In genomic region chr7:140991117-140991689, GRCm38 (mm10) we compare ENCODE assay signal across 23 mouse cellular contexts. TPM values are rescaled to one million over a fixed set of nuclear protein-coding genes. Genes with fewer than 3 reads are reported as not detected.
DNase-seq lines count a peak whose midpoint lies in the region; ATAC-seq and TF ChIP-seq lines count a peak whose summit lies in the region.
"Had no signal": no experiment of that assay in that cellular context is flagged by ENCODE, and none has a peak within 500 bp of the region (broad histone marks: within the 10 kb centered on the region; RNA-seq: fewer than 3 reads in every experiment).

No protein-coding gene starts in this region.

- no peaks in the 10 kb centered on the region for H3K36me3 ChIP-seq in ES-E14 (ENCODE audit: control insufficient read depth, insufficient read depth, low read length, poor library complexity, severe bottlenecking)
- H3K36me3 ChIP-seq in limb, embryonic 10.5 days, result no peaks in the 10 kb centered on the region
- no peaks in the 10 kb centered on the region for H3K36me3 ChIP-seq in hindbrain, embryonic 12.5 days
- H3K36me3 ChIP-seq in heart, embryonic 10.5 days, result no peaks in the 10 kb centered on the region
- H3K36me3 ChIP-seq: embryonic facial prominence, embryonic 10.5 days; G1E; limb, embryonic 15.5 days; midbrain, embryonic 15.5 days had no signal

- peak; percentile 39 for ATAC-seq in CD4-positive, CD25-positive, alpha-beta regulatory T cell, adult 4 months
- no peak for ATAC-seq in hindbrain, embryonic 12.5 days (ENCODE audit: low FRiP score)
- ATAC-seq: forebrain, postnatal 0 days; hindbrain, postnatal 0 days; midbrain, embryonic 15.5 days had no signal

- in situ Hi-C loops in ES-E14 (cut with MboI; ENCODE audit: low sequenced_read_pairs in 2 of 2, unreplicated experiment in 2 of 2), result no loop called here

- peak overlapping the region; percentile 36; the same call in 1 of the 2 replicates for H3K9ac ChIP-seq in ES-E14 (ENCODE audit: insufficient read depth, low read depth, low read length, poor library complexity, severe bottlenecking)
- no peak overlapping the region for H3K9ac ChIP-seq in hindbrain, embryonic 12.5 days
- H3K9ac ChIP-seq: forebrain, postnatal 0 days; limb, embryonic 15.5 days; midbrain, embryonic 15.5 days had no signal

- H3K4me2 ChIP-seq in hindbrain, embryonic 12.5 days (replicated peaks), result no peak overlapping the region
- H3K4me2 ChIP-seq: limb, embryonic 15.5 days; midbrain, embryonic 15.5 days had no signal

- no peaks in the 10 kb centered on the region for H3K9me3 ChIP-seq in ES-E14 (ENCODE audit: control insufficient read depth, insufficient read depth, low read depth, low read length)
- H3K9me3 ChIP-seq in limb, embryonic 10.5 days (replicated peaks), result no peaks in the 10 kb centered on the region
- no peaks in the 10 kb centered on the region for H3K9me3 ChIP-seq in hindbrain, embryonic 12.5 days (replicated peaks)
- H3K9me3 ChIP-seq in heart, embryonic 10.5 days, result no peaks in the 10 kb centered on the region
- H3K9me3 ChIP-seq: embryonic facial prominence, embryonic 10.5 days; G1E; limb, embryonic 15.5 days; midbrain, embryonic 15.5 days had no signal

- no peaks in the 10 kb centered on the region for H3K27me3 ChIP-seq in limb, embryonic 10.5 days (ENCODE audit: low read depth, poor library complexity, severe bottlenecking)
- H3K27me3 ChIP-seq in hindbrain, embryonic 12.5 days, result no peaks in the 10 kb centered on the region
- H3K27me3 ChIP-seq in heart, embryonic 10.5 days (ENCODE audit: insufficient read depth, poor library complexity, severe bottlenecking), result peaks cover 16% of the 10 kb centered on the region; the same call in 1 of the 2 replicates
- H3K27me3 ChIP-seq: limb, embryonic 15.5 days; midbrain, embryonic 15.5 days had no signal

- DNase-seq in ES-E14 (ENCODE audit: low read depth, low spot score), result no peak
- DNase-seq in limb, embryonic 10.5 days (ENCODE audit: low spot score), result no peak
- DNase-seq in naive thymus-derived CD4-positive, alpha-beta T cell, adult 2 months (ENCODE audit: low read depth), result peak; percentile 24
- no peak for DNase-seq in embryo, embryonic 10 days (ENCODE audit: low spot score)
- no peak for DNase-seq in heart, embryonic 10.5 days (ENCODE audit: low spot score)
- DNase-seq: adrenal gland, postnatal 14 days; cerebellum, postnatal 14 days; forebrain, postnatal 0 days; heart, adult 2 months; heart, postnatal 10 days; lung, postnatal 36 days; right cerebral cortex, postnatal 14 days; thymus, adult 18-20 months had no signal

- H3K4me1 ChIP-seq in ES-E14 (ENCODE audit: control insufficient read depth in 2 of 2, insufficient read depth in 2 of 2, low read length in 2 of 2, poor library complexity in 1 of 2), result peaks cover 7 to 33% of the 10 kb centered on the region in 2 experiments
- peaks cover 16% of the 10 kb centered on the region for H3K4me1 ChIP-seq in limb, embryonic 10.5 days
- H3K4me1 ChIP-seq in hindbrain, embryonic 12.5 days, result no peaks in the 10 kb centered on the region
- peaks cover 3% of the 10 kb centered on the region; the same call in 1 of the 2 replicates for H3K4me1 ChIP-seq in heart, embryonic 10.5 days
- H3K4me1 ChIP-seq: midbrain, embryonic 15.5 days had no signal

- H3K4me3 ChIP-seq in ES-E14 (ENCODE audit: insufficient read depth in 1 of 2, low read depth in 1 of 2, low read length in 2 of 2, poor library complexity in 1 of 2, severe bottlenecking in 1 of 2), result no peak overlapping the region
- H3K4me3 ChIP-seq in limb, embryonic 10.5 days, result no peak overlapping the region
- no peak overlapping the region for H3K4me3 ChIP-seq in hindbrain, embryonic 12.5 days
- H3K4me3 ChIP-seq in heart, embryonic 10.5 days, result no peak overlapping the region
- H3K4me3 ChIP-seq: embryonic facial prominence, embryonic 10.5 days; erythroblast, embryonic 14.5 days; heart, adult 2 months; limb, embryonic 15.5 days; midbrain, embryonic 15.5 days had no signal

- 85% methylated on average over 14 of the region's 14 CpGs for WGBS in limb, embryonic 10.5 days
- WGBS in hindbrain, embryonic 12.5 days, result 84% methylated on average over 14 of the region's 14 CpGs
- WGBS in heart, embryonic 10.5 days, result 71% methylated on average over 14 of the region's 14 CpGs

- no peak overlapping the region; the same call in 1 of the 2 replicates for H3K27ac ChIP-seq in ES-E14 (ENCODE audit: insufficient read depth, low read depth, low read length, poor library complexity, severe bottlenecking)
- peak overlapping the region; percentile 56; the same call in 1 of the 2 replicates for H3K27ac ChIP-seq in limb, embryonic 10.5 days
- H3K27ac ChIP-seq in hindbrain, embryonic 12.5 days, result no peak overlapping the region
- H3K27ac ChIP-seq in heart, embryonic 10.5 days, result no peak overlapping the region
- H3K27ac ChIP-seq: embryonic facial prominence, embryonic 10.5 days; heart, adult 2 months; hindbrain, postnatal 0 days; limb, embryonic 15.5 days; midbrain, embryonic 15.5 days had no signal

TF ChIP-seq in ES-E14, 5 proteins besides CTCF, POLR2A, EP300 and RAD21:
- TF ChIP-seq ZNF384 (IDR thresholded peaks at IDR 0.05; ENCODE audit: low read depth, low read length) (no peak), MAFK (IDR thresholded peaks at IDR 0.05; ENCODE audit: insufficient read depth, low read depth, low read length) (no peak), ZC3H11A (IDR thresholded peaks at IDR 0.05; ENCODE audit: borderline replicate concordance, low read depth, low read length) (no peak), HCFC1 (IDR thresholded peaks at IDR 0.05; ENCODE audit: borderline replicate concordance, insufficient read depth, low read length) (no peak), CHD2 (IDR thresholded peaks at IDR 0.05; ENCODE audit: low read depth, low read length) (no peak)
TF ChIP-seq in ES-E14: peak in this region for 0.

RNA-seq across cellular contexts. Expression of gene Ifitm3, which starts 19.4 kb away (rescaled TPM):
- 1 to 10 TPM; 2.9 to 4.4 TPM for polyA plus RNA-seq in CD4-positive, CD25-positive, alpha-beta regulatory T cell, adult 4 months (2017; shearing (Covaris generic))
- 353 and 601 TPM in 2 replicates for total RNA-seq in ES-E14 (2012; rRNA removed)
- polyA plus RNA-seq in limb, embryonic 10.5 days (2016; fragmentation: Nextera tagmentation; extraction: Ambion mirVana), result 54.0 and 56.4 TPM in 2 replicates
- 22.5 and 26.0 TPM in 2 replicates for polyA plus RNA-seq in hindbrain, embryonic 12.5 days (2016; fragmentation: Nextera tagmentation; extraction: Ambion mirVana)
- polyA plus RNA-seq in heart, embryonic 10.5 days (2016; fragmentation: Nextera tagmentation; extraction: Ambion mirVana), result 24.5 and 32.7 TPM in 2 replicates
- total RNA-seq: G1E had no signal
- polyA plus RNA-seq: G1E had no signal

RNA-seq across cellular contexts. Expression of gene Ifitm1, which starts 24.2 kb away (rescaled TPM):
- not detected for polyA plus RNA-seq in CD4-positive, CD25-positive, alpha-beta regulatory T cell, adult 4 months (2017; shearing (Covaris generic))
- total RNA-seq in ES-E14 (2012; rRNA removed), result 274 and 585 TPM in 2 replicates
- 27.9 and 43.1 TPM in 2 replicates for polyA plus RNA-seq in limb, embryonic 10.5 days (2016; fragmentation: Nextera tagmentation; extraction: Ambion mirVana)
- 8.8 and 9.1 TPM in 2 replicates for polyA plus RNA-seq in hindbrain, embryonic 12.5 days (2016; fragmentation: Nextera tagmentation; extraction: Ambion mirVana)
- polyA plus RNA-seq in heart, embryonic 10.5 days (2016; fragmentation: Nextera tagmentation; extraction: Ambion mirVana), result 3.6 and 12.5 TPM in 2 replicates
- polyA plus RNA-seq: G1E had no signal

RNA-seq across cellular contexts. Expression of gene Ifitm6, which starts 26.5 kb away (rescaled TPM):
- polyA plus RNA-seq in CD4-positive, CD25-positive, alpha-beta regulatory T cell, adult 4 months (2017; shearing (Covaris generic)), result not detected
- total RNA-seq in ES-E14 (2012; rRNA removed), result 0.36 TPM in 1 of 2 replicates, not detected in the other
- 0.31 TPM in 1 of 2 replicates, not detected in the other for polyA plus RNA-seq in limb, embryonic 10.5 days (2016; fragmentation: Nextera tagmentation; extraction: Ambion mirVana)
- polyA plus RNA-seq in hindbrain, embryonic 12.5 days (2016; fragmentation: Nextera tagmentation; extraction: Ambion mirVana), result not detected in 2 replicates
- polyA plus RNA-seq in heart, embryonic 10.5 days (2016; fragmentation: Nextera tagmentation; extraction: Ambion mirVana), result not detected in 2 replicates
- total RNA-seq: G1E; gastrocnemius, adult 8-10 months had no signal
- polyA plus RNA-seq: embryonic facial prominence, embryonic 10.5 days; erythroblast, embryonic 14.5 days; G1E had no signal

RNA-seq across cellular contexts. Expression of gene Ifitm2, which starts 35.4 kb away (rescaled TPM):
- polyA plus RNA-seq in CD4-positive, CD25-positive, alpha-beta regulatory T cell, adult 4 months (2017; shearing (Covaris generic)), result 10 to 100 TPM; 39.6 to 46.5 TPM
- total RNA-seq in ES-E14 (2012; rRNA removed), result 679 and 1,158 TPM in 2 replicates
- polyA plus RNA-seq in limb, embryonic 10.5 days (2016; fragmentation: Nextera tagmentation; extraction: Ambion mirVana), result 904 and 922 TPM in 2 replicates
- 326 and 340 TPM in 2 replicates for polyA plus RNA-seq in hindbrain, embryonic 12.5 days (2016; fragmentation: Nextera tagmentation; extraction: Ambion mirVana)
- polyA plus RNA-seq in heart, embryonic 10.5 days (2016; fragmentation: Nextera tagmentation; extraction: Ambion mirVana), result 402 and 508 TPM in 2 replicates

RNA-seq across cellular contexts. Expression of gene Gm45717, which starts 35.5 kb away (rescaled TPM):
- polyA plus RNA-seq in CD4-positive, CD25-positive, alpha-beta regulatory T cell, adult 4 months (2017; shearing (Covaris generic)), result under 1 TPM in 1 of 2 experiments, not detected in 1; 0.82 TPM
- not detected in 2 replicates for total RNA-seq in ES-E14 (2012; rRNA removed)
- polyA plus RNA-seq in limb, embryonic 10.5 days (2016; fragmentation: Nextera tagmentation; extraction: Ambion mirVana), result not detected in 2 replicates
- 0.97 TPM in 1 of 2 replicates, not detected in the other for polyA plus RNA-seq in hindbrain, embryonic 12.5 days (2016; fragmentation: Nextera tagmentation; extraction: Ambion mirVana)
- polyA plus RNA-seq in heart, embryonic 10.5 days (2016; fragmentation: Nextera tagmentation; extraction: Ambion mirVana), result not detected in 2 replicates
- total RNA-seq: adrenal gland, postnatal 14 days; forebrain, postnatal 0 days; G1E; gastrocnemius, adult 8-10 months; heart, adult 2 months; heart, postnatal 10 days; hindbrain, postnatal 0 days; layer of hippocampus, adult 8-10 months had no signal
- polyA plus RNA-seq: erythroblast, embryonic 14.5 days; forebrain, postnatal 0 days; G1E; heart, adult 2 months; midbrain, embryonic 15.5 days had no signal
